Mouse (Mus musculus) thymus, adult 2 months (tissue): ENCODE data around the gene Smim11. TPM values are rescaled to one million over a fixed set of nuclear protein-coding genes. Genes with fewer than 3 reads are reported as not detected.

ENCODE experiments used
- DNase-seq: peaks from one replicate; pipeline ENCODE4 v3.0.0; 2021
- H3K27ac ChIP-seq: fragments of 200-500 bp; 2 replicates; pipeline ENCODE4 v1.5.1; 2012; ENCODE audit warnings: low read length, control low read depth; ENCODE audit not compliant: control insufficient read depth, insufficient read depth
- H3K27me3 ChIP-seq: fragments of 200-500 bp; 2 replicates; pipeline ENCODE4 v1.6.1; 2012; ENCODE audit warnings: mild to moderate bottlenecking, low read length, moderate library complexity, mixed read lengths; ENCODE audit not compliant: control insufficient read depth, insufficient read depth
- H3K36me3 ChIP-seq: fragments of 200-500 bp; 2 replicates; pipeline ENCODE4 v1.6.1; 2012; ENCODE audit warnings: mild to moderate bottlenecking, low read length, moderate library complexity; ENCODE audit not compliant: control insufficient read depth, insufficient read depth
- H3K4me1 ChIP-seq: fragments of 200-500 bp; replicated peaks from 2 replicates; pipeline ENCODE4 v1.6.1; 2012; ENCODE audit warnings: low read length; ENCODE audit not compliant: control insufficient read depth, insufficient read depth
- H3K4me3 ChIP-seq: fragments of 200-500 bp; 2 replicates; pipeline ENCODE4 v1.5.1; 2012; ENCODE audit warnings: mild to moderate bottlenecking, low read length, control low read depth, moderate library complexity; ENCODE audit not compliant: control insufficient read depth, insufficient read depth
- CTCF ChIP-seq: fragments of 200-500 bp; IDR thresholded peaks from 2 replicates; pipeline ENCODE4 v1.5.1; 2012; ENCODE audit warnings: mild to moderate bottlenecking, control low read depth, low read length, moderate library complexity, borderline replicate concordance; ENCODE audit not compliant: control insufficient read depth, poor library complexity, insufficient read depth; ENCODE audit errors: extremely low read depth
- POLR2A ChIP-seq: fragments of 200-500 bp; IDR thresholded peaks from 2 replicates; pipeline ENCODE4 v1.6.1; 2012; ENCODE audit warnings: mild to moderate bottlenecking, low read length, control low read depth, moderate library complexity; ENCODE audit not compliant: control insufficient read depth, poor library complexity, insufficient read depth; ENCODE audit errors: extremely low read depth
- WGBS: fragments of 180-500 bp; shearing (Covaris S2); methylation state at CpG from one replicate; pipeline ENCODE4 v1.1.7; 2018; 5-methylcytosine and 5-hydroxymethylcytosine counted together
- polyA plus RNA-seq: library from polyadenylated mRNA; depleted of rRNA; stranded (reverse); fragments of >200 nt; gene quantifications from 2 replicates; pipeline ENCODE4 v1.2.3, GENCODE M21; 2012

The Smim11 gene
- polyA plus RNA-seq, 1 experiment = 34.6 TPM

DNA sequence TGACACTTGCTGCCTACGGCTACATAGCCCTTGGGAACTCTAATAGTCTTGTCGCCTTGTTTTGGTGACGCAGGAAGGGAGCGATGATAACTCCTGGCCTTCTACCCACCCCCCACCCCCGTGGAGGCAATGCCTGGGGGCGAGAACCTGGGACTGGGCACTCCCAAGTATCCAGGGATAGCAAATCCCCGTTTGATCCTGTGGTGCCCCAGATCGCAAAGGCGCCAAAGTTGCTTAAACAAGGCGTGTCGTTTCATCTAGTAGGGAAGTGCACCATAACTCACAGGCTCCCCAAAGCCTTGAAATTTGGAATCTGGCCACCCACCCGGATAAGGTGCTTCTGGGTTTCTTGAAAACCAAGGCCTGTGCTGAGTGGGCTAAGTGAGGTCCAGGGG is 323 bp downstream of the Smim11 start:
- Histone ChIP-seq H3K4me3 (peak overlapping the region; percentile 80), H3K27ac (no peak overlapping the region), H3K4me1 (peaks cover 15% of the 10 kb centered on the region), H3K36me3 (no peaks in the 10 kb centered on the region), H3K27me3 (no peaks in the 10 kb centered on the region)
- 2% methylated on average over 12 of the region's 12 CpGs for WGBS
- TF ChIP-seq POLR2A = no peak
- no peak for TF ChIP-seq CTCF
- no peak for DNase-seq

DNA sequence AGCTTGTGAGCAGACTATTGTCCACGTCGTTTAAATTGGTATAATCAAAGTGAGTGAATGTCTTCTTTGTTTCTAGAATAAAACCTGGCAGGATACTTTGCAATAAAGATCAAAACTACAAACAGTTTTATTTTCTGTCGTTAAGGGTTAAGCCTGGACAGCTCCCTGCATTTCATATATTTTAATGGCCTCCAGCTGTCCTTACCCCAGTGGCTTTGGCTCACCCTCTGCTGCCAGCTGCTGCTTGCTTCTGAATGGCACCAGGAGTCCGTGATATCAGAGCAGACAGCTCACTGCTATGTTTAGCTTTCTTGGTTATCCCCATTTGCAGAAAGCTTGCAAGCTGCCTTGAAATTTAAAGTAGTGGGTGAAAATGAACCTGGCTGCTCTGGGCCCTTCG is 903 bp downstream of the Smim11 start:
- no peak for DNase-seq
- Histone ChIP-seq H3K27ac (no peak overlapping the region), H3K4me3 (peak overlapping the region; percentile 80; the same call in 1 of the 2 replicates), H3K36me3 (peaks cover 3% of the 10 kb centered on the region; the same call in 1 of the 2 replicates), H3K4me1 (peaks cover 15% of the 10 kb centered on the region), H3K27me3 (no peaks in the 10 kb centered on the region)
- no peak for TF ChIP-seq POLR2A
- no peak for TF ChIP-seq CTCF
- 54% methylated on average over 5 of the region's 5 CpGs for WGBS

DNA sequence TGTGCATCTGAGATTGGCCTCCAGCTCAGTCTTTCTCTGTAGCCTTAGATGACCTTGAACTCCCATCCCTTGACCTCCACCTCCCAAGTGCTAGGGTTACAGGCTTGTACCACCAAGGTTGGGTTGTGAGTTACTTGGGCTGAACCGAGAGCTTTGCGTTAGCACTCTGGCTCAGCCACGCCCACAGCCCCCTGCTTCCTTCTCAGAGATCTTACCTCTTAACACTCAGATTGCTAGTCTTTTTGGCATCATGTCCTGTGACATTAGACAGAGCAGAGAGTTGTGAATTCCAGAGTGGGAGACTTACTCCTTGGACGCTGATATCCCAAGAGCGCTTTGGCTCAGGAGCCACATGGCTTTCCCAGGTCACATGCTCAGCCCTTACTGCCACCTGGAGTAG is 1.4 kb downstream of the Smim11 start:
- peaks cover 3% of the 10 kb centered on the region; the same call in 1 of the 2 replicates for H3K36me3 ChIP-seq
- TF ChIP-seq POLR2A (no peak), CTCF (no peak)
- H3K27ac ChIP-seq = no peak overlapping the region
- no peak for DNase-seq
- H3K4me1 ChIP-seq = peaks cover 15% of the 10 kb centered on the region
- H3K4me3 ChIP-seq = no peak overlapping the region
- H3K27me3 ChIP-seq = no peaks in the 10 kb centered on the region
- 88% methylated on average over 5 of the region's 5 CpGs for WGBS

DNA sequence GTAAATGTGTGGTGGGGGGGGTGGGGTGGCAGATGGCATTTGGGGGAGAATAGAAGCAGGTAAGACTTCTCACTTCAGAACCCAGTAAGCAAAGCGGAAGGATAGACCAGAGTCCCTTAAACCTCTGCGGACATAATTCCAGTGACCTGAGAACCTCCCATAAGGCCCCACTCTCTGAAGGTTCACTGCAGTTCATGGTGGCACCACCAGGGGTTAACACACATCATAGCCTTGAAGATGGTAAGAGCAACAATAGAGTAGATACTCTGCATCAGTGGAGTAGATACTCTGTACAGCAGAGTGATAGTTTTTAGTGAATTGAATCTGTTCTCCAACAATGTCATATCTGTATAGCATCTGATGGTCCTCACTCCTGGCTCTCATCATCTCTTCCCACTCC is 4.4 kb downstream of the Smim11 start:
- no peak for DNase-seq
- 97% methylated on average over 2 of the region's 2 CpGs for WGBS
- no peak overlapping the region for H3K27ac ChIP-seq
- TF ChIP-seq CTCF (no peak), POLR2A (no peak)
- peaks cover 3% of the 10 kb centered on the region; the same call in 1 of the 2 replicates for H3K36me3 ChIP-seq
- no peaks in the 10 kb centered on the region for H3K27me3 ChIP-seq
- H3K4me3 ChIP-seq = no peak overlapping the region
- peaks cover 14% of the 10 kb centered on the region for H3K4me1 ChIP-seq

DNA sequence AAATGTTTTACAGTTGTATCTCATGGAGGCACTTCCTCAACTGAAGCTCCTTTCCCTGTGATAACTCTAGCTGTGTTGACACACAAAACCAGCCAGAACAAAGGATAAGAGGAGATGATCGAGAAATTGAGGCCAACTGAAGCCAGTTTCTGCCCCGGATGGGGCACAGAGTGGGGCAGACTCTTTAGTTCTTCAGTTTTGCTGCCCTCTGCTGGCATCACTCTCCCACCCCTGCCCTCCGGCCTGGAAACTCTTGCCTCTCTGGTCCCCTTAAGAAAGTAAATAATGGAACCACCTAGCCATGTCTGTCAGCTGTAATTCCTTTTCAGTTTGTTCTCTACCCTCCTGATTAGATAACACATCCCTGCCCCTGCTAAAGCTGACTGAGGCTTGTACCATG is 6.9 kb downstream of the Smim11 start:
- DNase-seq = no peak
- H3K4me3 ChIP-seq = no peak overlapping the region
- peaks cover 3% of the 10 kb centered on the region; the same call in 1 of the 2 replicates for H3K36me3 ChIP-seq
- no peaks in the 10 kb centered on the region for H3K27me3 ChIP-seq
- WGBS = 95% methylated on average over 3 of the region's 3 CpGs
- H3K27ac ChIP-seq = no peak overlapping the region
- no peaks in the 10 kb centered on the region for H3K4me1 ChIP-seq
- TF ChIP-seq POLR2A (no peak), CTCF (no peak)

DNA sequence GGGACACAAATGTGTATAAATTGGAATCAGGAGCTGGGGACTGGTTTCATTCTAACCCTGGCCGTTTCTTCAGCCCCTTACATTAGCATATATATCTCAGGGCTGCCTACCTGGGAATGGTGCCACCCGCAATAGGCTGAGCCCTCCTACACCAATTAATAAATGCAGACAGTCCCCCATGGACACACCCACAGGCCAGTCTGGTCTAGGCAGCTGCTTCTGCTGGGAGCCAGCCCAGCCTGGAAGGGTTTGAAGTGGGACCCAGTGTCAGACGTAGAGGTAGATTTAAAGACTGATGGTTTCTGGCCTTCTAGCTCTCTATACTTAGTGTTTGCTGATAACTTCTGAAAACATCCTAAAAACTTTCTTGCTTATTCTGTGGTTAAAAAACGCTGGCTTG is 8.0 kb downstream of the Smim11 start:
- peaks cover 3% of the 10 kb centered on the region; the same call in 1 of the 2 replicates for H3K36me3 ChIP-seq

More for the DNA sequence above, 8.0 kb downstream of the Smim11 start:
- H3K4me1 ChIP-seq = no peaks in the 10 kb centered on the region
- DNase-seq = no peak
- no peaks in the 10 kb centered on the region for H3K27me3 ChIP-seq
- no peak overlapping the region for H3K27ac ChIP-seq
- no peak overlapping the region for H3K4me3 ChIP-seq
- TF ChIP-seq CTCF (no peak), POLR2A (no peak)
- WGBS = 94% methylated on average over 4 of the region's 4 CpGs
